Mouse (Mus musculus) lung, adult 2 months (tissue): ENCODE measurements around the gene Mrpl4.

Source experiments
- CTCF ChIP-seq: fragments of 200-500 bp; IDR thresholded peaks from 2 replicates; pipeline ENCODE4 v1.5.1; 2011; ENCODE audit warnings: mild to moderate bottlenecking, low read length, control low read depth; ENCODE audit not compliant: insufficient read depth
- POLR2A ChIP-seq: fragments of 200-500 bp; IDR thresholded peaks from 2 replicates; pipeline ENCODE4 v1.6.1; 2011; ENCODE audit warnings: low read depth, mild to moderate bottlenecking, control low read depth, low read length, borderline replicate concordance; ENCODE audit errors: extremely low read depth

GRCm38 (mm10) chr9:21025258-21025810 lies 22.8 kb downstream of the Mrpl4 start:
- TF ChIP-seq POLR2A, result peak; percentile 69; the same call in 1 of the 2 replicates
- no peak for TF ChIP-seq CTCF
